Mouse (Mus musculus) heart, postnatal 25 days (tissue): ENCODE measurements around the gene Btnl2. TPM values are rescaled to one million over a fixed set of nuclear protein-coding genes. Genes with fewer than 3 reads are reported as not detected.
A peak's percentile ranks its signal among the peaks of the same experiment; 100 is the strongest.

Source experiments
- DNase-seq: peaks from one replicate; pipeline ENCODE4 v3.0.0; 2022; ENCODE audit warnings: low spot score
- intact Hi-C: fragments of 180-260 bp; cut with DNase I; formaldehyde crosslinking; loops from one replicate; pipeline ENCODE4 v1.15.1; 2025
- total RNA-seq, 2 experiments: library from RNA; stranded (reverse); gene quantifications; 2 replicates each; pipeline ENCODE4 v1.2.3; 2021

Gene Btnl2
- total RNA-seq, 2 experiments from 2014 or later: 0.34 to 0.48 TPM

GRCm38 (mm10) chr17:34345486-34345885, 9.1 kb upstream of the Btnl2 start:
- no peak for DNase-seq
- intact Hi-C loops: no loop called here

- intact Hi-C loops: no loop called here
Observed at GRCm38 (mm10) chr17:34346041-34346440, 8.6 kb upstream of the Btnl2 start.

GRCm38 (mm10) chr17:34347606-34348308, 6.9 kb upstream of the Btnl2 start:
- no peak for DNase-seq
- intact Hi-C loops: no loop called here

More at GRCm38 (mm10) chr17:34346041-34346440, 8.6 kb upstream of the Btnl2 start:
- DNase-seq: no peak

- intact Hi-C loops: loop anchor here (1.0 kb wide), 1 partner anchor 99 kb away; no protein-coding TSS in a partner anchor
- peak; percentile 14 for DNase-seq
Observed at GRCm38 (mm10) chr17:34349429-34349828, 5.2 kb upstream of the Btnl2 start.

- intact Hi-C loops: loop anchor here (5.0 kb wide), 1 partner anchor 183 kb away; no protein-coding TSS in a partner anchor
- no peak for DNase-seq
Observed at GRCm38 (mm10) chr17:34354940-34355339, 318 bp downstream of the Btnl2 start.

- intact Hi-C loops: no loop called here
- no peak for DNase-seq
Observed at GRCm38 (mm10) chr17:34362954-34363546, 8.4 kb downstream of the Btnl2 start.

GRCm38 (mm10) chr17:34363676-34364310, 9.2 kb downstream of the Btnl2 start:
- DNase-seq: no peak
- intact Hi-C loops: no loop called here

GRCm38 (mm10) chr17:34365031-34365430, 10.4 kb downstream of the Btnl2 start:
- DNase-seq: no peak
- intact Hi-C loops: no loop called here

- intact Hi-C loops: no loop called here
- DNase-seq: no peak
Observed at GRCm38 (mm10) chr17:34370563-34370962, 15.9 kb downstream of the Btnl2 start.

GRCm38 (mm10) chr17:34373055-34373709, 18.6 kb downstream of the Btnl2 start:
- no peak for DNase-seq
- intact Hi-C loops: no loop called here

- intact Hi-C loops: no loop called here
- no peak for DNase-seq
Observed at GRCm38 (mm10) chr17:34376847-34377246, 22.2 kb downstream of the Btnl2 start, which contains the start of gene Btnl1. Gene Btnl1 (plus strand): TSS chr17:34377132.

- intact Hi-C loops: no loop called here
- DNase-seq: no peak
Observed at GRCm38 (mm10) chr17:34377450-34378209, 23.0 kb downstream of the Btnl2 start.

- no peak for DNase-seq
- intact Hi-C loops: no loop called here
Observed at GRCm38 (mm10) chr17:34378716-34379115, 24.1 kb downstream of the Btnl2 start.

- no peak for DNase-seq
- intact Hi-C loops: no loop called here
Observed at GRCm38 (mm10) chr17:34379451-34379850, 24.8 kb downstream of the Btnl2 start.

- intact Hi-C loops: no loop called here
Observed at GRCm38 (mm10) chr17:34381876-34382275, 27.3 kb downstream of the Btnl2 start.

GRCm38 (mm10) chr17:34383212-34383611, 28.6 kb downstream of the Btnl2 start:
- intact Hi-C loops: no loop called here
- DNase-seq: no peak

More at GRCm38 (mm10) chr17:34381876-34382275, 27.3 kb downstream of the Btnl2 start:
- no peak for DNase-seq

GRCm38 (mm10) chr17:34384699-34385098, 30.1 kb downstream of the Btnl2 start:
- DNase-seq: no peak
- intact Hi-C loops: no loop called here

GRCm38 (mm10) chr17:34386656-34387055, 32.0 kb downstream of the Btnl2 start:
- no peak for DNase-seq
- intact Hi-C loops: no loop called here

GRCm38 (mm10) chr17:34388513-34388912, 33.9 kb downstream of the Btnl2 start:
- intact Hi-C loops: no loop called here
- DNase-seq: no peak

- DNase-seq: no peak
- intact Hi-C loops: no loop called here
Observed at GRCm38 (mm10) chr17:34391507-34391906, 36.9 kb downstream of the Btnl2 start.
